Mouse (Mus musculus): ENCODE results near the gene Clrn3. TPM values are rescaled to one million over a fixed set of nuclear protein-coding genes. Genes with fewer than 3 reads are reported as not detected.
"Not testable (repeated sequence)": the region's sequence is repeated elsewhere in the genome, so short reads cannot be mapped to it uniquely, and the experiment has no call there.

Clrn3 gene
- polyA plus RNA-seq, 1 experiment from 2014 or later: not detected

DNA sequence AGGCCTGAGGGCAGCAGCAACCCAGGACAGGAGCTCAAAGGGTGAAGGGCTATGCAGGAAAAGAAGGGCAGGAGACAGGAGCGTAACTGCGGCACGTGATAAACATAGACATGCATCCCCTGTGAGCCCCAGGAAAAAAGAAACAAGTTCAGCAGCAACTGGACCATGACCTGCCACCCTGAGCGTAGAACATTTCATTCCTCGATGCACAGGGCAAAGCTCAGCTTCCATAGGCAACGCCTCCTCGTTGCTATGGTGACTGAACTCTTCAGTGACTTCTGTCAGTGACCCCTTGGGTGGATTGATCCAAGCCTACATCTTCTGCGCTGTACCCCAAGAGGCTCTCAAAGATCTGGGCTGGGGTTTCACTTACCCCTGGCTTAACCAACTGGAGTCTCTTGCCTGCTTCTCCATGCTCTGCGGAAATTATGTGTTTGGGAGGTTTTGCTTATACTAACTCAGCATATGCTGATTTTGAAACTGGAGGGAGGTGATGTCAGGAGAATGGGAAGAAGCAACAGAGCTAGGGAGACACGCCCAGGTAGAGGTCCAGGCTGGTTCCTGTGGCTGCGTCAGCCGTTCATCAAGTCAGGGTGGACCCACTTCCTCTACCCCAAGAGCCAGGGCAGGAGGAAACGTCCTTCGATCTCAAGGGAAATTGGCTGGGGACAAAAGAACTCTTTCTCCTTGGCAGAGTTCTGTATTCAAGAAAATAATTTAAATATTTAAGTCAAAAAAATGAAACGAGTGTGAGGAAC lies 6.5 kb downstream of the Clrn3 start:
- ATAC-seq (no peak), DNase-seq (ENCODE audit: low read depth, low spot score) (no peak)
- in situ Hi-C loops (cut with MboI; ENCODE audit: low pct_unique_long_range_greater_than_20kb): no loop called here

DNA sequence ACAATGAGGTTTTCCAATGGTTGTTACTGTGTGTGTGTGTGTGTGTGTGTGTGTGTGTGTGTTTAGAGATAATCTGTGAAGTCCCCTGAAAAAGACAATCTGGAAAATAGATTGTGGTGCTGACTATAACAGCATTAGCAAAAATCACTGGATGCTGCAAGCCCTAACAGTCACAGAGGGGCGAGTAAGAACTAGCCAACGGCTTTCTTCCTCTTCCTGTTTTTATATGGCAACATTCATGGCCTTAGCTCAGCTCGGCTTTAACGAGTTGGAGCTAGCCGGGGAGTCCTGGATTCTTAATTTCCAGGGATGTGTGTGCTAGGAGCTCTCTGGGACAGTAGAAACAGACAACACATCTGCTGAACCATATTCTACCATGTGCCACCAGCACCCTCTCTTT lies 8.2 kb downstream of the Clrn3 start:
- TF ChIP-seq CTCF (IDR thresholded peaks at IDR 0.05): no peak
- H3K27me3 ChIP-seq: no peaks in the 10 kb centered on the region
- CTCF ChIA-PET: no interaction called here
- POLR2A ChIA-PET: no interaction called here
- ATAC-seq (no peak), DNase-seq (ENCODE audit: low read depth, low spot score) (no peak)
- in situ Hi-C loops (cut with MboI; ENCODE audit: low pct_unique_long_range_greater_than_20kb): no loop called here

More for the DNA sequence above, 6.5 kb downstream of the Clrn3 start:
- no peak for TF ChIP-seq CTCF (IDR thresholded peaks at IDR 0.05)
- H3K27me3 ChIP-seq: no peaks in the 10 kb centered on the region
- ChIA-PET POLR2A (no interaction called here), CTCF (interaction anchor here (0.9 to 3.0 kb wide), 2 partner anchors 9 to 11 kb away, joined by 3 to 9 read pairs; no protein-coding TSS in a partner anchor)

- TF ChIP-seq CTCF (IDR thresholded peaks at IDR 0.05): no peak
- CTCF ChIA-PET: interaction anchor here (0.6 kb wide), 1 partner anchor 10 kb away, joined by 3 read pairs; no protein-coding TSS in a partner anchor
- POLR2A ChIA-PET: no interaction called here
- no peak for ATAC-seq
- DNase-seq (ENCODE audit: low read depth, low spot score): no peak
- in situ Hi-C loops (cut with MboI; ENCODE audit: low pct_unique_long_range_greater_than_20kb): no loop called here
- H3K27me3 ChIP-seq: no peaks in the 10 kb centered on the region
Observed at GRCm38 (mm10) chr7:135517191-135517590, 11.3 kb downstream of the Clrn3 start.

GRCm38 (mm10) chr7:135511723-135512122 lies 16.7 kb downstream of the Clrn3 start:
- POLR2A ChIA-PET: no interaction called here
- ATAC-seq (no peak), DNase-seq (ENCODE audit: low read depth, low spot score) (no peak)
- TF ChIP-seq CTCF (IDR thresholded peaks at IDR 0.05): no peak
- CTCF ChIA-PET: interaction anchor here (0.9 kb wide), 1 partner anchor 11 kb away, joined by 3 read pairs; no protein-coding TSS in a partner anchor
- in situ Hi-C loops (cut with MboI; ENCODE audit: low pct_unique_long_range_greater_than_20kb): no loop called here
- H3K27me3 ChIP-seq: no peaks in the 10 kb centered on the region

GRCm38 (mm10) chr7:135510431-135510830 lies 18.0 kb downstream of the Clrn3 start:
- TF ChIP-seq CTCF (IDR thresholded peaks at IDR 0.05): no peak
- ChIA-PET CTCF (interaction anchor here (1.8 kb wide), 1 partner anchor 121 kb away, joined by 4 read pairs; no protein-coding TSS in a partner anchor), POLR2A (interaction anchor here (0.6 kb wide), 1 partner anchor 1496 kb away, joined by 3 read pairs; no protein-coding TSS in a partner anchor)
- no peaks in the 10 kb centered on the region for H3K27me3 ChIP-seq
- DNase-seq (ENCODE audit: low read depth, low spot score): no peak
- in situ Hi-C loops (cut with MboI; ENCODE audit: low pct_unique_long_range_greater_than_20kb): no loop called here
- no peak for ATAC-seq

DNA sequence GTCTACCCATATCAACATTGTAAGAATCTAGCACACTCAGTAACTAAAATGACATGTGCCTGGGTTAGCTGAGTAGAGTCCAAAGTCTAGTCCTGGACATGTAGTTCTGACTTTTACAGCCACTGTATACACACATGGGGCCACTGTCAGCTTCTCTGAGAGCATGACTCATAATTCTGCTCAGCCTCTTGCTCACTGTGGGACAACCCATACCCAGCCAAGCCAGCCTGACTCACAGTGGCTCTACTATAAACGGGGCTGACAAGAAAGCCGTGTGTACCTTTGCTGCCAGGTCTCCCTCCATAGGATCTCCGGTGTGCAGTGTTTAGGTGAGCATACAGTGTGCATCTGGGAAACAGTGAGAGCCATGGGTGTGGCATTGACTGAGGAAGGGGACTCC lies 19.2 kb downstream of the Clrn3 start:
- no peak for DNase-seq (ENCODE audit: low read depth, low spot score)
- TF ChIP-seq CTCF (IDR thresholded peaks at IDR 0.05): no peak
- CTCF ChIA-PET: interaction anchor here (1.8 kb wide), 1 partner anchor 122 kb away, joined by 4 read pairs; no protein-coding TSS in a partner anchor
- peak; percentile 82 for ATAC-seq
- in situ Hi-C loops (cut with MboI; ENCODE audit: low pct_unique_long_range_greater_than_20kb): no loop called here
- POLR2A ChIA-PET: no interaction called here
- no peaks in the 10 kb centered on the region for H3K27me3 ChIP-seq

DNA sequence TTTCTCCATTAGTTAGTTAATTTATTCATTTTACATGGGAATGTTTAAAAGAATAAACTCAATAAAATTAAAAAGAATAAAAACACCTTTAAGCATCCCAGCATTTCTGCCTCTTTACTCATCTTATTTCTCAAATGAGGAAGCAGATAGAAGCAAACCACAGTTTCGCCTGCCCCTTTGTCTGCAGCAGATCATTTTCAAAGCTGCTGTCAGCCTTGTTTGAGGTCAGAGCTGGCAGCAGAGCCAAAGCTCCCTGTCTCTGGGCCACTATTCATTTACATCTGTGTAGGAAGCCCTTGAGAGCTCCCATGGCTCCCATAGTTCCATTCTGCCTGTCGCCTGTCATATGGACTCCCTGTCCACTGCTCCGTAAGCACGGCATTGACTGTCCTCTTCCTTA lies 19.9 kb downstream of the Clrn3 start:
- no peak for TF ChIP-seq CTCF (IDR thresholded peaks at IDR 0.05)
- in situ Hi-C loops (cut with MboI; ENCODE audit: low pct_unique_long_range_greater_than_20kb): no loop called here
- no peak for ATAC-seq
- no peaks in the 10 kb centered on the region for H3K27me3 ChIP-seq
- no peak for DNase-seq (ENCODE audit: low read depth, low spot score)
- ChIA-PET CTCF (no interaction called here), POLR2A (no interaction called here)

DNA sequence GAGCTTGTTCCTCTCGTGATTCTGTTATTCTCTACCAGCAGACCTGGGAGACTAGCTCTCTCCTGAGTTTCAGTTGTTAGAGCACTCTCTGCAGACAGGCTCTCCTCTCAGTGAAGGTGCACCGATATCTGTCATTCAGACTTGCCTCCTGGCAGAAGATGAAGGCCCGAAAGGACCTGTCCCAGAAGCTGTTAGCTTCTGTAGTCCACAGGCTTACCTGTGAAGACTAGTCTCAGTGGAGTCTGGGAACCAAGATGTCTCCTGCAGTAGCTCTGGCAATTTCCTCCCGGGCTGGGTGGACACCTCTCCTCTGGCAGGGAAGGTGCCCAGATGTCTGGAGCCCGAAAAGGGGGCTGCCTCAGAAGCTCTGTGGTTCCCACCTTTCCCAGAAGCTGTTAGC lies 21.9 kb downstream of the Clrn3 start:
- CTCF ChIA-PET: interaction anchor here (0.9 kb wide), 1 partner anchor 11 kb away, joined by 3 read pairs; no protein-coding TSS in a partner anchor
- H3K27me3 ChIP-seq; ATAC-seq; POLR2A ChIA-PET; in situ Hi-C loops (cut with MboI; ENCODE audit: low pct_unique_long_range_greater_than_20kb); DNase-seq (ENCODE audit: low read depth, low spot score): not testable (repeated sequence)

DNA sequence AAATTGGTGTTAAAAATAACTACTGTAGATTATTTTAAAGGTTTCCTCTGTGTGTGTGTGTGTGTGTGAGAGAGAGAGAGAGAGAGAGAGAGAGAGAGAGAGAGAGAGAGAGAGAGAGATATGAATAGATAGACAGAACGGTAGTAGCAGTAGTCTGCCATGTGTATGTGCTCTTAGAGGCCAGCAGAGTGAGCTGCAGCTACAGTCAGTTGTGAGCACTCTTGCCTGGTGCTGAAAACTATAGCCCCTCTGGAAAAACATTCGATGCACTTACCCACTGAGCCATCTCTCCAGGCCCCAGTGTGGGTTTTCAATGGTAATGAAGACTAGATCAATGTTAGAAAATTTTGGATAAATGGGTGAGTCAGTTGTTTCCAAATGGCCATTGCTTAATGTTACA lies 29.1 kb downstream of the Clrn3 start:
- no peaks in the 10 kb centered on the region for H3K27me3 ChIP-seq
- peak; percentile 31 for TF ChIP-seq CTCF (IDR thresholded peaks at IDR 0.05)
- ATAC-seq: no peak
- CTCF ChIA-PET: no interaction called here
- in situ Hi-C loops (cut with MboI; ENCODE audit: low pct_unique_long_range_greater_than_20kb): loop anchor here (25.0 kb wide), 1 partner anchor 1837 kb away; no protein-coding TSS in a partner anchor
- POLR2A ChIA-PET: interaction anchor here (0.6 kb wide), 1 partner anchor 145 kb away, joined by 3 read pairs; no protein-coding TSS in a partner anchor
- DNase-seq (ENCODE audit: low read depth, low spot score): no peak

- ChIA-PET POLR2A (interaction anchor here (0.6 kb wide), 1 partner anchor 146 kb away, joined by 3 read pairs; no protein-coding TSS in a partner anchor), CTCF (no interaction called here)
- no peaks in the 10 kb centered on the region for H3K27me3 ChIP-seq
- in situ Hi-C loops (cut with MboI; ENCODE audit: low pct_unique_long_range_greater_than_20kb): loop anchor here (25.0 kb wide), 1 partner anchor 1836 kb away; no protein-coding TSS in a partner anchor
- ATAC-seq (no peak), DNase-seq (ENCODE audit: low read depth, low spot score) (no peak)
- no peak for TF ChIP-seq CTCF (IDR thresholded peaks at IDR 0.05)
Observed at GRCm38 (mm10) chr7:135498565-135499186, 29.8 kb downstream of the Clrn3 start.

GRCm38 (mm10) chr7:135495303-135495702 lies 33.2 kb downstream of the Clrn3 start:
- no peak for DNase-seq (ENCODE audit: low read depth, low spot score)
- in situ Hi-C loops (cut with MboI; ENCODE audit: low pct_unique_long_range_greater_than_20kb): loop anchor here (25.0 kb wide), 1 partner anchor 1833 kb away; no protein-coding TSS in a partner anchor
- ChIA-PET POLR2A (no interaction called here), CTCF (interaction anchor here (1.1 to 2.4 kb wide), 4 partner anchors 8 to 241 kb away, joined by 3 to 10 read pairs (median 4); no protein-coding TSS in a partner anchor)
- ATAC-seq: no peak
- TF ChIP-seq CTCF (IDR thresholded peaks at IDR 0.05): peak; percentile 73
- no peaks in the 10 kb centered on the region for H3K27me3 ChIP-seq
